Mouse (Mus musculus) gastrocnemius, adult 2 months (tissue): ENCODE measurements around the gene Gm10770. TPM values are rescaled to one million over a fixed set of nuclear protein-coding genes. Genes with fewer than 3 reads are reported as not detected.
"Not testable (repeated sequence)": the region's sequence is repeated elsewhere in the genome, so short reads cannot be mapped to it uniquely, and the experiment has no call there.

ENCODE experiments used
- DNase-seq: peaks from one replicate; pipeline ENCODE4 v3.0.0; 2022
- H3K27ac ChIP-seq: fragments of 200-600 bp; 2 replicates; pipeline ENCODE4 v1.8.1; 2022; ENCODE audit warnings: mild to moderate bottlenecking
- H3K4me3 ChIP-seq: fragments of 200-600 bp; 2 replicates; pipeline ENCODE4 v1.8.1; 2022; ENCODE audit warnings: mild to moderate bottlenecking, moderate library complexity
- CTCF ChIP-seq: fragments of 200-600 bp; IDR thresholded peaks from 2 replicates; pipeline ENCODE4 v1.8.1; 2022; ENCODE audit warnings: antibody characterized with exemption, mild to moderate bottlenecking, moderate library complexity
- intact Hi-C: fragments of 180-260 bp; cut with DNase I; formaldehyde crosslinking; loops from one replicate; pipeline ENCODE4 v1.15.1; 2025
- long read RNA-seq, 2 experiments: library from polyadenylated mRNA; stranded (forward); transcript quantifications; one replicate each; pipeline ENCODE4 v2.0.0; 2021
- total RNA-seq, 2 experiments: library from RNA; stranded (reverse); gene quantifications; 2 replicates each; pipeline ENCODE4 v1.2.3; 2021

The Gm10770 gene
- total RNA-seq: not detected
- long read RNA-seq, experiment 1: 0 reads
- long read RNA-seq, experiment 2: 0 reads

GRCm38 (mm10) chr2:150179579-150179978, at the start of gene Gm10770:
Gene Gm10770 (minus strand): TSS chr2:150179679.
- H3K4me3 ChIP-seq, intact Hi-C loops, DNase-seq, H3K27ac ChIP-seq: not testable (repeated sequence)

DNA sequence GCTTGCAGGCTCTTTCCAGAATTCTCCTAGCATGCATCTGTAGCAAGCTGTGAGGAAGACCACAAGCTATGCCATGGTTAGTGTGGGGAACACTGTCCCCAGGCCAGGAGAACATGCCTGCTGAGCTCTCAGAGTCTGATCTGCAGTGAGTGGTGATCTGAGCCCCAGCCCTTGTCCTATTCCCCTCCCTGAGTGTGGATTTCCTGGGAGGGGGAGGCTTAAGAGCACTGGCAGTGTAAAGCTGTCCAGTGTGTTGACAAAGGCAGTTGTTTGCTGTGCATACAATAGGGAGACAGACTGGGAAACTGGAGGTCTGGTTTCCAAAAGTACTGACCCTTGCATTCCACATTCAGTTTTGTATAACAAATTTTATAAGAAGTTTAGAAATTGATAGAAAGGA, 43.8 kb upstream of the Gm10770 start:
- DNase-seq, intact Hi-C loops, H3K27ac ChIP-seq, H3K4me3 ChIP-seq: not testable (repeated sequence)

GRCm38 (mm10) chr2:150218363-150218725, 38.9 kb upstream of the Gm10770 start:
- H3K4me3 ChIP-seq: peak overlapping the region; percentile 70
- intact Hi-C loops, DNase-seq, H3K27ac ChIP-seq: not testable (repeated sequence)

GRCm38 (mm10) chr2:150217600-150218362, 38.3 kb upstream of the Gm10770 start, which contains the start of gene Zfp937:
Gene Zfp937 (plus strand): TSS chr2:150218073.
- H3K4me3 ChIP-seq: peak within 1 kb of the TSS; percentile 70
- peak; percentile 81 for DNase-seq
- H3K27ac ChIP-seq: peak within 1 kb of the TSS; percentile 51; the same call in 1 of the 2 replicates
- intact Hi-C loops: not testable (repeated sequence)

GRCm38 (mm10) chr2:150181570-150181999, 2.1 kb upstream of the Gm10770 start, which contains the start of gene Gm14139:
Gene Gm14139 (plus strand): TSS chr2:150181755.
- H3K27ac ChIP-seq, intact Hi-C loops, H3K4me3 ChIP-seq, DNase-seq: not testable (repeated sequence)

- H3K4me3 ChIP-seq, intact Hi-C loops, H3K27ac ChIP-seq, DNase-seq: not testable (repeated sequence)
These were observed 1.6 kb upstream of the Gm10770 start for GRCm38 (mm10) chr2:150181046-150181445.

GRCm38 (mm10) chr2:150173833-150174232, 5.6 kb downstream of the Gm10770 start:
- intact Hi-C loops: no loop called here
- no peak for DNase-seq
- TF ChIP-seq CTCF: no peak
- Histone ChIP-seq H3K27ac (no peak overlapping the region), H3K4me3 (no peak overlapping the region)

- intact Hi-C loops: no loop called here
- no peak for DNase-seq
- no peak overlapping the region for H3K27ac ChIP-seq
- no peak for TF ChIP-seq CTCF
- H3K4me3 ChIP-seq: no peak overlapping the region
These were observed 12.8 kb downstream of the Gm10770 start for GRCm38 (mm10) chr2:150166703-150167102.

DNA sequence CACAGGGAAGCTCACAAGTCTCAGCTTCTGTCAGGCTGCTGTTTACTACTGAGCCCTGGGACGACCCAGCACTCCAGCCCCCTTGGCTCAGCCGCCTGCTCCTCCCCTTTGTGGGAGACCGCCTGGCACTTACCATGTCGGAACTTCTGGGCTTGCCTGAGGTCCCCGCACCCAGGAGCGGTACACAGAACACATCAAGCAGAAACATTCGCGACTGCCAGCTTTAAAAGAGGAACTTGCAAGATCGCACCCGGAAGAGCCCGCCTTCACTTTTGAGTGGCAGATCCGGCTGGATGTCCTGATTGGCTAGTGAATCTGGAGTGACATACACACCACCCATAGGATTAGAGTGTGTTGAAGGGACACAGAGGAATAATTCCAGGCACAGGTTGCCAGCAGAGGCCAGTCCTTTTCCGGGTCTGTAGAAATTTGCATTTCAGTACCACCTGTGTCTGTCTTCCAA, 43.0 kb downstream of the Gm10770 start, which contains the start of gene Zfp120:
Gene Zfp120 (minus strand): TSS at position 274 of the 463 bp plus-strand sequence.
- peak within 1 kb of the TSS; percentile 92 for H3K27ac ChIP-seq
- H3K4me3 ChIP-seq: peak within 1 kb of the TSS; percentile 78
- DNase-seq: peak; percentile 88
- intact Hi-C loops: no loop called here
- TF ChIP-seq CTCF: no peak

- intact Hi-C loops: no loop called here
These were observed 46.7 kb downstream of the Gm10770 start for GRCm38 (mm10) chr2:150132773-150133172.

GRCm38 (mm10) chr2:150132002-150132401, 47.5 kb downstream of the Gm10770 start:
- H3K27ac ChIP-seq, DNase-seq, intact Hi-C loops, H3K4me3 ChIP-seq: not testable (repeated sequence)

More at GRCm38 (mm10) chr2:150132773-150133172, 46.7 kb downstream of the Gm10770 start:
- H3K27ac ChIP-seq: no peak overlapping the region
- H3K4me3 ChIP-seq: no peak overlapping the region
- no peak for DNase-seq
- no peak for TF ChIP-seq CTCF

Other genes with a start within 250 kb of the Gm10770 start
- 1 to 10 TPM; 6.9 to 7.4 TPM for gene Zfp120, start 43.0 kb downstream of the Gm10770 start, total RNA-seq
- gene Gm14139, start 2.1 kb upstream of the Gm10770 start, total RNA-seq: not detected
- gene Zfp937, start 38.4 kb upstream of the Gm10770 start, total RNA-seq: 1 to 10 TPM; 1.4 to 2.0 TPM
- 1 to 10 TPM; 1.9 to 2.2 TPM for gene Gm21994, start 75.9 kb upstream of the Gm10770 start, total RNA-seq
- under 1 TPM in 1 of 2 experiments, not detected in 1; 0.10 TPM for gene Gm14124, start 77.8 kb upstream of the Gm10770 start, total RNA-seq
- gene Gm10130, start 144.0 kb upstream of the Gm10770 start, total RNA-seq: 1 to 10 TPM in 1 of 2 experiments, not detected in 1; 1.1 TPM
- gene 3300002I08Rik, start 183.1 kb upstream of the Gm10770 start, total RNA-seq: 1 to 10 TPM in 1 of 2 experiments, under 1 TPM in 1; 0.92 to 1.6 TPM